Mouse (Mus musculus): ENCODE measurements around the gene Kcnmb4.

- TF ChIP-seq ZC3H11A (IDR thresholded peaks at IDR 0.05; ENCODE audit: borderline replicate concordance, low read depth, low read length), result no peak
- no peak for TF ChIP-seq CHD2 (IDR thresholded peaks at IDR 0.05; ENCODE audit: low read depth, low read length)
- no peak for TF ChIP-seq ZNF384 (IDR thresholded peaks at IDR 0.05; ENCODE audit: low read depth, low read length)
- TF ChIP-seq MAFK (IDR thresholded peaks at IDR 0.05; ENCODE audit: insufficient read depth, low read depth, low read length), result no peak
Observed at GRCm38 (mm10) chr10:116405011-116405410, 68.7 kb downstream of the Kcnmb4 start.

Measured in ES-E14 (cell line).